Mouse (Mus musculus): ENCODE data around the gene Fam136a. TPM values are rescaled to one million over a fixed set of nuclear protein-coding genes. Genes with fewer than 3 reads are reported as not detected.

Fam136a gene
- 72.1 and 74.8 TPM in 2 replicates for polyA plus RNA-seq (2015; fragmentation: Nextera tagmentation; extraction: Ambion mirVana)

- 1% methylated on average over 74 of the region's 76 CpGs for WGBS
Measured at GRCm38 (mm10) chr6:86365371-86366124, at the start of gene Fam136a. Fam136a (plus strand) TSS chr6:86365646.

GRCm38 (mm10) chr6:86317066-86317465 is 48.4 kb upstream of the Fam136a start:
- Histone ChIP-seq H3K9me3 (ENCODE audit: control insufficient read depth, low read length) (no peaks in the 10 kb centered on the region), H3K27me3 (ENCODE audit: control insufficient read depth, insufficient read depth, low read length) (no peaks in the 10 kb centered on the region), H3K4me2 (replicated peaks; ENCODE audit: low read depth) (no peak overlapping the region), H3K36me3 (ENCODE audit: control insufficient read depth, insufficient read depth, low read length) (no peaks in the 10 kb centered on the region), H3K4me1 (replicated peaks; ENCODE audit: control insufficient read depth, insufficient read depth) (no peaks in the 10 kb centered on the region), H3K9ac (ENCODE audit: low read length) (no peak overlapping the region), H3K4me3 (ENCODE audit: low read depth, low read length) (no peak overlapping the region), H3K27ac (replicated peaks) (no peak overlapping the region)
- ATAC-seq (ENCODE audit: low FRiP score, low TSS enrichment) = no peak
- TF ChIP-seq EP300 (optimal IDR thresholded peaks at IDR 0.05) = no peak
- TF ChIP-seq CTCF (IDR thresholded peaks at IDR 0.05; ENCODE audit: low read depth) = no peak
- no peak for DNase-seq (ENCODE audit: low spot score)
- WGBS = 50% methylated on average over 1 of the region's 1 CpGs

More at GRCm38 (mm10) chr6:86365371-86366124, at the start of gene Fam136a:
- no peak for TF ChIP-seq EP300 (optimal IDR thresholded peaks at IDR 0.05)
- TF ChIP-seq CTCF (IDR thresholded peaks at IDR 0.05; ENCODE audit: low read depth) = peak; percentile 99
- Histone ChIP-seq H3K9me3 (ENCODE audit: control insufficient read depth, low read length) (no peaks in the 10 kb centered on the region), H3K4me1 (replicated peaks; ENCODE audit: control insufficient read depth, insufficient read depth) (no peaks in the 10 kb centered on the region; the same call in 1 of the 2 replicates), H3K9ac (ENCODE audit: low read length) (peak within 1 kb of the TSS; percentile 81), H3K36me3 (ENCODE audit: control insufficient read depth, insufficient read depth, low read length) (no peaks in the 10 kb centered on the region), H3K27ac (replicated peaks) (peak within 1 kb of the TSS; percentile 88), H3K4me2 (replicated peaks; ENCODE audit: low read depth) (peak within 1 kb of the TSS; percentile 88), H3K4me3 (ENCODE audit: low read depth, low read length) (peak within 1 kb of the TSS; percentile 70), H3K27me3 (ENCODE audit: control insufficient read depth, insufficient read depth, low read length) (no peaks in the 10 kb centered on the region)
- DNase-seq (ENCODE audit: low spot score) = peak; percentile 100
- peak; percentile 94 for ATAC-seq (ENCODE audit: low FRiP score, low TSS enrichment)

DNA sequence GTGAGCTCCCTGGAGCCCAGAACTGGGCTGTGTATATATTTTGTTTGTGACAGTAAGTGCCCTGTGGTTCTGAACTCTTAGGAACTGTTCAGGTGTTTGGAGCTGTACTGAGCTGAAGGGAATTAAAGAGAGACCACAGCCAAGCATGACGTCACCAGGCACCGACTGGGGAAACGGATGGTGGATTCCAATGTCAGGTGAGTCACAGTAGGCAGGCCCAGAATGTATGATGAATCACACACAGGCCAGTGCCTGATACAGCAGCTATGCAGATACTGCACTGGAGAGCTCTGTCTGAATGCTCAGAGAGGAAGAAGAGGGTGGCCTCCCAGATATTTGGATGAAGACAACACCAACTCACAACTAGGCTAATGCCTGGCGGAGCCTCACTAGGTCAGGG is 46.6 kb upstream of the Fam136a start:
- DNase-seq (ENCODE audit: low spot score) (peak; percentile 76), ATAC-seq (ENCODE audit: low FRiP score, low TSS enrichment) (peak; percentile 95)
- Histone ChIP-seq H3K36me3 (ENCODE audit: control insufficient read depth, insufficient read depth, low read length) (no peaks in the 10 kb centered on the region), H3K27me3 (ENCODE audit: control insufficient read depth, insufficient read depth, low read length) (no peaks in the 10 kb centered on the region), H3K9me3 (ENCODE audit: control insufficient read depth, low read length) (no peaks in the 10 kb centered on the region), H3K9ac (ENCODE audit: low read length) (no peak overlapping the region), H3K27ac (replicated peaks) (peak overlapping the region; percentile 20; the same call in 1 of the 2 replicates), H3K4me2 (replicated peaks; ENCODE audit: low read depth) (no peak overlapping the region), H3K4me3 (ENCODE audit: low read depth, low read length) (no peak overlapping the region), H3K4me1 (replicated peaks; ENCODE audit: control insufficient read depth, insufficient read depth) (no peaks in the 10 kb centered on the region)
- no peak for TF ChIP-seq CTCF (IDR thresholded peaks at IDR 0.05; ENCODE audit: low read depth)
- TF ChIP-seq EP300 (optimal IDR thresholded peaks at IDR 0.05) = no peak
- WGBS = 32% methylated on average over 4 of the region's 4 CpGs

- no peaks in the 10 kb centered on the region for H3K4me1 ChIP-seq (replicated peaks; ENCODE audit: control insufficient read depth, insufficient read depth)
- no peaks in the 10 kb centered on the region for H3K9me3 ChIP-seq (ENCODE audit: control insufficient read depth, low read length)
- H3K4me3 ChIP-seq (ENCODE audit: low read depth, low read length) = no peak overlapping the region
- no peak overlapping the region for H3K9ac ChIP-seq (ENCODE audit: low read length)
- no peak for DNase-seq (ENCODE audit: low spot score)
- TF ChIP-seq EP300 (optimal IDR thresholded peaks at IDR 0.05) = no peak
- TF ChIP-seq CTCF (IDR thresholded peaks at IDR 0.05; ENCODE audit: low read depth) = no peak
- H3K36me3 ChIP-seq (ENCODE audit: control insufficient read depth, insufficient read depth, low read length) = no peaks in the 10 kb centered on the region
- H3K4me2 ChIP-seq (replicated peaks; ENCODE audit: low read depth) = no peak overlapping the region
- WGBS = 70% methylated on average over 5 of the region's 5 CpGs
- ATAC-seq (ENCODE audit: low FRiP score, low TSS enrichment) = no peak
- H3K27me3 ChIP-seq (ENCODE audit: control insufficient read depth, insufficient read depth, low read length) = no peaks in the 10 kb centered on the region
- H3K27ac ChIP-seq (replicated peaks) = no peak overlapping the region
Measured at GRCm38 (mm10) chr6:86322031-86322563, 43.3 kb upstream of the Fam136a start.

DNA sequence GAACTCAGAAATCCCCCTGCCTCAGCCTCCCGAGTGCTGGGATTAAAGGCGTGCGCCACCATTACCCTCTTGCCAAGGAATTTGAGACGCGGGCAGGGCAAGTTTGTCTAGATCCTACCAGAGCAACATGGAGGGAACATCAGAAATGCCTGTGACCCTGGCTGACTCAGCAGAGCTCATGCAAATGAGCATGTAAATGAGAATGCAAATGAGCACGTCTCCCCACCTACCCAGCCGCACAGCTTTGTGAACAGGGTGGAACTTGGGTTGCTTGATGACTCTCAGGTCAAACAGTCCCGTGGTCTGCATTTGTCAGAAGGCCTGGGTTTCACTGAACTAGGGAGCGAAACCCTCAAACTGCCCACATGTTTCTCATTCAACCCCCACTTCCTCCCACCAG is 42.5 kb upstream of the Fam136a start:
- no peak for DNase-seq (ENCODE audit: low spot score)
- Histone ChIP-seq H3K9me3 (ENCODE audit: control insufficient read depth, low read length) (no peaks in the 10 kb centered on the region), H3K4me2 (replicated peaks; ENCODE audit: low read depth) (no peak overlapping the region), H3K27ac (replicated peaks) (no peak overlapping the region), H3K4me1 (replicated peaks; ENCODE audit: control insufficient read depth, insufficient read depth) (no peaks in the 10 kb centered on the region), H3K4me3 (ENCODE audit: low read depth, low read length) (no peak overlapping the region), H3K27me3 (ENCODE audit: control insufficient read depth, insufficient read depth, low read length) (no peaks in the 10 kb centered on the region), H3K9ac (ENCODE audit: low read length) (no peak overlapping the region), H3K36me3 (ENCODE audit: control insufficient read depth, insufficient read depth, low read length) (no peaks in the 10 kb centered on the region)
- 92% methylated on average over 9 of the region's 9 CpGs for WGBS
- TF ChIP-seq CTCF (IDR thresholded peaks at IDR 0.05; ENCODE audit: low read depth) = no peak
- no peak for TF ChIP-seq EP300 (optimal IDR thresholded peaks at IDR 0.05)
- no peak for ATAC-seq (ENCODE audit: low FRiP score, low TSS enrichment)

- Histone ChIP-seq H3K27ac (replicated peaks) (no peak overlapping the region), H3K9ac (ENCODE audit: low read length) (no peak overlapping the region), H3K9me3 (ENCODE audit: control insufficient read depth, low read length) (no peaks in the 10 kb centered on the region), H3K27me3 (ENCODE audit: control insufficient read depth, insufficient read depth, low read length) (no peaks in the 10 kb centered on the region), H3K4me1 (replicated peaks; ENCODE audit: control insufficient read depth, insufficient read depth) (no peaks in the 10 kb centered on the region), H3K4me3 (ENCODE audit: low read depth, low read length) (no peak overlapping the region), H3K36me3 (ENCODE audit: control insufficient read depth, insufficient read depth, low read length) (no peaks in the 10 kb centered on the region), H3K4me2 (replicated peaks; ENCODE audit: low read depth) (no peak overlapping the region)
- WGBS = 63% methylated on average over 3 of the region's 3 CpGs
- ATAC-seq (ENCODE audit: low FRiP score, low TSS enrichment) (no peak), DNase-seq (ENCODE audit: low spot score) (no peak)
- no peak for TF ChIP-seq CTCF (IDR thresholded peaks at IDR 0.05; ENCODE audit: low read depth)
- no peak for TF ChIP-seq EP300 (optimal IDR thresholded peaks at IDR 0.05)
Measured at GRCm38 (mm10) chr6:86324400-86324799, 41.0 kb upstream of the Fam136a start.
